Mouse (Mus musculus): ENCODE results near the gene Fam221b. TPM values are rescaled to one million over a fixed set of nuclear protein-coding genes. Genes with fewer than 3 reads are reported as not detected.

The Fam221b gene
- polyA plus RNA-seq, 1 experiment from 2014 or later, result 2.7 TPM

DNA sequence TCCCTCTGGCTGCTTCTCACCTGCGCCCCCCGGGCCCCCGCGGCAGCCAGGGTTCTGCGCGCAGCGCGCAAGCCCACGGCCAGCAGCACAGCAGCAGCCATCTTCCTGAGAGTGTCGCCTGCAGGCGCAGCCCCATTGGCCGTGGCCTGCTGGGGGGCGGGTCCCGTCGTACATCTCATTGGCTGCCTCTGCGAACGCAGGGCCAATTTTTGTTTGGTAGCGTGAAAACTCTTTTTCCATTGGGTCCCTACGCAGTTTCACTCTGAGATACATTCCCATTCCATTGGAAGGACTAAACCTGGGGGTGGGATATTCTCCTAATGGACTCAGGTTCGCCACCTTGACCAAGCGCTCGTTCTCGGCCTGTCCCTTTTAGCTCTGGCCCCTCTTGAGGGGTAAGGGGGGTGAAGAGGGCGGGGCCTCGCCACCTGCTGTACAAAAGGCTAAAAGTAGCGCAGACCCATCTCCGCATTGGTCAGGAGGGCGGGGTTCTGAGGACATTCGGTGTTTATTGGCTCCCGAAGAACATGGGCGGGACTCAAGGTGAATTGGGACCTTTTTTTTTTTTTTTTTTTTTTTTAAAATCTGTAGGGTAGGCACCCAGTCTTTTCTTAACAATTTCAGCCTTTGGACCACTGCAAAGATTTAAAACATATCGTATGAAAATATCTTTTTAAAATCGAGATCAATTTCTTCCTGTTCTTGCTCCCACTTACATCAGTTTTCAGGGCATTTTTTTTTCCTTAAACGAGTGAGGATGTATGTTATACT, 12.4 kb downstream of the Fam221b start, which contains the start of gene Hint2:
Gene Hint2 (minus strand): TSS at position 128 of the 771 bp plus-strand sequence.
- H3K27ac ChIP-seq, result peak within 1 kb of the TSS; percentile 96
- peak within 1 kb of the TSS; percentile 77 for H3K4me3 ChIP-seq (replicated peaks)
- H3K27me3 ChIP-seq, result peaks cover 17% of the 10 kb centered on the region
- H3K4me1 ChIP-seq, result peaks cover 23% of the 10 kb centered on the region
- 2% methylated on average over 34 of the region's 34 CpGs for WGBS
- peak within 1 kb of the TSS; percentile 73 for H3K4me2 ChIP-seq
- peak; percentile 97 for ATAC-seq (replicated peaks; ENCODE audit: low FRiP score)
- H3K9ac ChIP-seq, result peak within 1 kb of the TSS; percentile 87
- H3K9me3 ChIP-seq (replicated peaks), result no peaks in the 10 kb centered on the region
- H3K36me3 ChIP-seq, result no peaks in the 10 kb centered on the region

DNA sequence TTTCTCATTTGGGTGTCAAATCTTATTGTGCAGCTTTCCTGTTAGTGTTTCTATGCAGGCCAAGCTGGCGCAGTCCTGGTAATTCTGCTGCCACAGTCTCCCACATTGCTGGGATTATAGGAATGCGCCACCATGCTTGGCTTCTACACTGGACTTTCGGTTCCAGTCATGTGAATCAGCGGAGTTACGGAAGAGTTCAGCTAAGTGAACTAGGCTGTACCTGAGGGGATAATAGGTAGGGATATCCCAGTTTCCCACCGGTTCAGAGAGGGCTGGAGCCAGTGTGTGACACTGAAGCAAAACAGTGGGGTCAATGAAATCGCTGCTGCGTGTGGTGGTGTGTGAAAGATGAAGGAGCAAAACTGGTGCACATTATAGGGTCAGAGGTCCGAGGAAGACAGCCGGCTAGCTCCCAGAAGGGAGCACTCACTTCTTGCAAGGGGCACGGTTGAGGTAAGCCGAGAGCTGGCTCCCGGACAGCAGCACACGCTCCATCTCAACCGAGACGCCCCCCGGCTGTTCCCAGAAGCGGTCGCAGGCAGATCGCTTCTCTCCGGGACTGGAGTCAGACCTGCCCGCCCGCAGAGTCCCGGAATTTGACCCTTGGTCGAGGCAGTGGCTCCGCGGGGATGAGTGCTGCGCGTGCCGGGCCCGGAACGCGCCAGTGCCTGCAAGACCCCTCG, 13.1 kb downstream of the Fam221b start:
- H3K36me3 ChIP-seq, result peaks cover under 1% of the 10 kb centered on the region; the same call in 1 of the 2 replicates
- ATAC-seq (replicated peaks; ENCODE audit: low FRiP score), result peak; percentile 47
- H3K4me2 ChIP-seq, result peak overlapping the region; percentile 73
- H3K27ac ChIP-seq, result peak overlapping the region; percentile 96
- peaks cover 23% of the 10 kb centered on the region for H3K4me1 ChIP-seq
- no peaks in the 10 kb centered on the region for H3K9me3 ChIP-seq (replicated peaks)
- H3K9ac ChIP-seq, result peak overlapping the region; percentile 87
- 5% methylated on average over 34 of the region's 34 CpGs for WGBS
- H3K4me3 ChIP-seq (replicated peaks), result peak overlapping the region; percentile 77
- peaks cover 10% of the 10 kb centered on the region; the same call in 1 of the 2 replicates for H3K27me3 ChIP-seq

DNA sequence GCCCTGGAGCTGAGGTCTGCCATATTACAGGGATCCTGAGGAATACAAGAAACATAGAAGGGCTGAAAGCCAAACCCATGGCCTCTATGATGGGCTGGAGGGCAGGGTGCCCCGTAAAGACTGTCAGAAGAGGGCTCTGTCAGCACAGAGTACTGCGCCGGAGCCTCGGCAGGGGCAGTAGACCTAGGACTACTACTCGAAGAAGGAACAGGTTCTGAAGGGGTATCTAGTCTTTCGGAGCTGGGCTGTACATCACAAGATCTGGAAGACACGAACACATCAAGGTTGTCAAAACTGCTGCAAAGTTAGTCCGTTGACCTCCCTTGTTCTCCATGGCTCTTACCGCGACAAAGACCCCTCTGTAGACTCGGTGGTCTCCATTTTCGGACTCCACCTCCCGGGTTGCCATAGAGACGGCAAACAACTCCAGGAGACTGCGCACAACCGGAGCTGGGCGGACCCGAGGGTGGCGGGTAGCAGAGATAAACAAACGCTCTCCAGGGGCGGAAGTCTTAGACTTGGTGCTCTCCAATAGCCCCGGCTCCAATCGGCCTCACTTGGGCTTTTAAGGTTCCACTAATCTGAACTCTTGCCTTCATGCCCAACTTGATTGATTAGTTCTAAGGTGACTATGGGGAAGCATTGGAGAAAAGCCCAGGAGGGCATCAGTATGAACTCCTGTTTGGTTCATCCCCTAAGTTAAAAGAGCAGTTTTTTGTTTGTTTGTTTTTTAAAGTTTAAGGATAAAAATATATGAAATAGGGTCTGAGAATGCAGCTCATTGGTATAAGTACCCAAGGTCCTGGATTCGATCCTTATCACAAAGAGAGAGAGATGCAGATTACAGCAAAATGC, 15.6 kb downstream of the Fam221b start, which contains the start of gene Spag8:
Gene Spag8 (minus strand): TSS at position 434 of the 855 bp plus-strand sequence.
- peaks cover 23% of the 10 kb centered on the region for H3K4me1 ChIP-seq
- no peak for ATAC-seq (replicated peaks; ENCODE audit: low FRiP score)
- H3K27me3 ChIP-seq, result no peaks in the 10 kb centered on the region
- no peak within 1 kb of the TSS for H3K9ac ChIP-seq
- peaks cover 4% of the 10 kb centered on the region; the same call in 1 of the 2 replicates for H3K9me3 ChIP-seq (replicated peaks)
- peak within 1 kb of the TSS; percentile 43 for H3K4me2 ChIP-seq
- 19% methylated on average over 24 of the region's 24 CpGs for WGBS
- H3K4me3 ChIP-seq (replicated peaks), result peak within 1 kb of the TSS; percentile 14
- H3K36me3 ChIP-seq, result peaks cover 15% of the 10 kb centered on the region
- no peak within 1 kb of the TSS for H3K27ac ChIP-seq

DNA sequence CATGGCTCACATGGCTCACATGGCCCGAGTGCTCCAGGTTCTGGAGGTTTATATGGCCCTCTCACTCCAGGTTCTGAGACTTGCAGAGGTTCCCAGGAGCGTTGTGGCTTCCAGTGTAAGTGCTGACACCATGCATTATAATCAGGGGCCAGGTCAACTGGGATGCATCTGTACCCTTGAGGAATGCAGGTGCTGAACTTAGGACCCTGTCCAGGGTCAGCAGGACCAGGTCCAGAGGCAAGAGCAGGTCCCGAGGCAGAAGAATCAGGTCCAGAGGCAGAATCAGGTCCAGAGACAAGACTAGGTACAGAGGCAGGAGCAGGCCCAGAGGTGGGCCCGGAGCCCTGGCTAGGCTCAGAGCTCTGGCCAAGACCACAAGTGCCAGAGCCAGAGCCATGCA, 16.2 kb downstream of the Fam221b start:
- H3K9me3 ChIP-seq (replicated peaks), result peaks cover 4% of the 10 kb centered on the region; the same call in 1 of the 2 replicates
- no peaks in the 10 kb centered on the region for H3K27me3 ChIP-seq
- 0 out of 2 replicates have a peak overlapping the region, but pooled peaks have one; percentile 14 for H3K4me3 ChIP-seq (replicated peaks)
- no peak for ATAC-seq (replicated peaks; ENCODE audit: low FRiP score)
- H3K27ac ChIP-seq, result no peak overlapping the region
- H3K4me1 ChIP-seq, result peaks cover 23% of the 10 kb centered on the region
- no peak overlapping the region for H3K9ac ChIP-seq
- H3K4me2 ChIP-seq, result no peak overlapping the region
- H3K36me3 ChIP-seq, result peaks cover 15% of the 10 kb centered on the region
- 82% methylated on average over 4 of the region's 4 CpGs for WGBS

DNA sequence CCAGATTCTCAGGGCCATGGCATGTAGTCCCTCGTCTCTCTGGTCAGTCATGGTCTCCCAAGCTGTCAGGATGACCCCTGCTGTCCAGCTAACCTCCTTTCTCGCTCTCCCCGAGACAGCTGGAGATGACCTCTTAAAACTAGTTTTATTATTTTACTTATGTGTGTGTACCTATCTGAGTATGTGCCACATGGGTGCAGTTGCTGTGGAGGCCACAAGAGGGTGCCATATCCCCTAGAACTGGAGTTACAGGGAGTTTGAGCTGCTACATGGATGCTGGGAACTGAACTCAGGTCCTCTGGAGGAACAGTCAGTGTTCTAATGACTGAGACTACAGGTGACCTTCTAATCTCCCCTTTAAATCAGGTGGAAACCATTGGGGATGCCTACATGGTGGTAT, 19.2 kb downstream of the Fam221b start:
- H3K4me2 ChIP-seq, result no peak overlapping the region
- H3K36me3 ChIP-seq, result peaks cover 15% of the 10 kb centered on the region
- H3K9ac ChIP-seq, result no peak overlapping the region
- H3K27me3 ChIP-seq, result no peaks in the 10 kb centered on the region
- no peak overlapping the region for H3K27ac ChIP-seq
- no peak for ATAC-seq (replicated peaks; ENCODE audit: low FRiP score)
- no peak overlapping the region for H3K4me3 ChIP-seq (replicated peaks)
- H3K9me3 ChIP-seq (replicated peaks), result peaks cover 4% of the 10 kb centered on the region; the same call in 1 of the 2 replicates
- WGBS, result 96% methylated on average over 3 of the region's 3 CpGs
- H3K4me1 ChIP-seq, result peaks cover 9% of the 10 kb centered on the region

DNA sequence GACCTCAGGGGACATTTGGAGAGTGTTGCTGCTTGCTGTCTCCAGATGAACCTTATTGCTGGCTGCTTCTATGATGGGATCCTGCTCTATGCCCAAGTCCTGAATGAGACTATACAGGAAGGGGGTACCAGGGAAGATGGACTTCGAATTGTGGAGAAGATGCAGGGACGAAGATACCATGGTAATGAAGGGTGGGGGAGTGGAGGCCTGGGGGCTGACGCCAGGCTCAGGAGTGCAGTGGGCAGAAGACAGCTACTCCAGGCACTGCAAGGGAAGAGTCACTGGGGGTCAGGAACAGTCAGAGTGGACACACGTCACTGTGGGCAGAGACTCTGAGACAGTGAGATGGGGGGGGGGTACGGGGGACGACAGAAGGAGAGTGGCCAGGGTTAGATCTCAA, 28.5 kb downstream of the Fam221b start:
- no peaks in the 10 kb centered on the region for H3K9me3 ChIP-seq (replicated peaks)
- no peak overlapping the region for H3K4me3 ChIP-seq (replicated peaks)
- no peak overlapping the region for H3K9ac ChIP-seq
- no peak for ATAC-seq (replicated peaks; ENCODE audit: low FRiP score)
- no peaks in the 10 kb centered on the region for H3K27me3 ChIP-seq
- H3K27ac ChIP-seq, result no peak overlapping the region
- H3K4me2 ChIP-seq, result no peak overlapping the region
- WGBS, result 88% methylated on average over 6 of the region's 6 CpGs
- H3K4me1 ChIP-seq, result no peaks in the 10 kb centered on the region
- H3K36me3 ChIP-seq, result no peaks in the 10 kb centered on the region

DNA sequence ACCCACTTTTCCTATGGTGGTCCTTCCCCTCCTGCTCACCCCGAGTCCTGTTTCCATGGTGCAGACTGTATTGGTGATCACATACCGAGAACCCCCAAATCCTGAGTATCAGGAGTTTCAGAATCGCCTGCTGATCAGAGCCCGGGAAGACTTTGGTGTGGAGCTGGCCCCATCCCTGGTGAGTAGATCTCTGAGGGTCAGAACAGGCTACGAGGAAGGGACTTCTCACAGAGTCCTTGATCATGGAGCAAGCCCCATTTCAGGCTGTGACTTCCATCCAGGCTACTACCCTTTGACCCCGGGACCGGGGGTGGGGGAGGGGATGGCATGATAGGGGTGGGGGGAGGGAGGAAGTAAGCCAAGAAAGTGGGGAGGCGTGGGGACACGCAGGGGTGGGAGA, 28.9 kb downstream of the Fam221b start:
- Histone ChIP-seq H3K27me3 (no peaks in the 10 kb centered on the region), H3K9ac (no peak overlapping the region), H3K36me3 (no peaks in the 10 kb centered on the region), H3K9me3 (replicated peaks) (no peaks in the 10 kb centered on the region), H3K4me1 (no peaks in the 10 kb centered on the region), H3K4me2 (no peak overlapping the region), H3K4me3 (replicated peaks) (no peak overlapping the region), H3K27ac (no peak overlapping the region)
- ATAC-seq (replicated peaks; ENCODE audit: low FRiP score), result no peak
- WGBS, result 73% methylated on average over 9 of the region's 9 CpGs

DNA sequence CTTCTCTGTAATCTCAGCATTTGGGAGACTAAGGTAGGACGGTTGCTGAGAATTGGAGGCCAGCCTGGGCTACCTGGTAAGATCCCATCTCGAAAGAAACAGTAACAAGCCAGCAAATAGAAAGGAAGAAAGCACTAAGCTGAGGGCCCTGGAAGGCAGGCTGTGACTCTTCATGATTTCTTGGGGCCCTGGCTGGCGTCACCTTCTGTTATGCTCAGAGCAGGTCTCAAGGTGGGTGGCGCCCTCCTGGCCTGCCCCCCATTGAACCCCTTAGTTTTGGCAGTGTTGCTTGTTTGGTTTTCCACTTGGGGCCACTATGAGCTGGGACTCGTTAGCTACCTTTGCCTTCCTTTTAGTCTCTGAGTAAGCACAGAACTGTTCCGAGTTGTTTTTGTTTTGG, 32.2 kb downstream of the Fam221b start:
- ATAC-seq (replicated peaks; ENCODE audit: low FRiP score), result no peak
- Histone ChIP-seq H3K4me2 (no peak overlapping the region), H3K36me3 (no peaks in the 10 kb centered on the region), H3K9me3 (replicated peaks) (no peaks in the 10 kb centered on the region), H3K9ac (no peak overlapping the region), H3K4me1 (peaks cover 15% of the 10 kb centered on the region), H3K27me3 (peaks cover 17% of the 10 kb centered on the region; the same call in 1 of the 2 replicates), H3K27ac (no peak overlapping the region), H3K4me3 (replicated peaks) (no peak overlapping the region)
- 76% methylated on average over 6 of the region's 6 CpGs for WGBS

DNA sequence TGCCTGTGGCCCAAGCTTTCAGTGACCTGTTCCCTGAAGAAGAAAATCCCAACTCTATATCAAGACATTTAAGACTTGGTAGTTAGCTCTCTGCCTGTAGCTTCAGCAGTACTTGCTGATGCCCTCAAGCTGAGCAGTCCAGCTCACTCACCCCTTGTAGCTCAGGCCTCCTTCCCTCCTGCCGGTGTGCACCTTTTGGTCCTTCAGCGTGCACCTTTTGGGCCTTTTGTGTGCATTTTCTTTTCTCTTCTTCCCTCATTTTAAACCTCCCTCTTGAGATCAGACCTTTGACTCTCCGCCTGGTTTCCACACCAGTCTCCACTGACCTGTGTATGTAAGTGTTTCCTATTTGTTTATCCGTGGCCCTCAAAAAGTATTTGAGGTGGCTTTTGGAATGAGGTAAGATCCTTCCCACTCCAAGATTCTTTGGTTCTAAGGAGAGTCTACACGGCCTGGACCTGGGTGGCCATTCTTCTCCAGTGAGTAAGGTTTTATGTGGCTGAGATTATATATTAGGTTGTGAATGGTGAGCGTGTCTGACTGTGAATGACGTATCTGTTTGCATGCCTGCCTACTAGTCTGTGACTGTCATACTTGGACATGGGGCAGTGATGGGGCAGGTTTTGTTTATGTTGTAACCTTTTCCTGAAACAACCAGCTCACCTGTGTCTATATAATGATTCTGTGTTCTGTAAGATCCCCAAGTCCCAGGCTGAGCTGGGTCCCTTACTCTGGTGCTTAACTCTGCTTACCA, 34.1 kb downstream of the Fam221b start:
- no peak overlapping the region for H3K4me3 ChIP-seq (replicated peaks)
- peaks cover 30% of the 10 kb centered on the region for H3K4me1 ChIP-seq
- no peaks in the 10 kb centered on the region for H3K9me3 ChIP-seq (replicated peaks)
- 77% methylated on average over 7 of the region's 7 CpGs for WGBS
- no peak for ATAC-seq (replicated peaks; ENCODE audit: low FRiP score)
- no peak overlapping the region for H3K9ac ChIP-seq
- H3K27me3 ChIP-seq, result peaks cover 17% of the 10 kb centered on the region; the same call in 1 of the 2 replicates
- no peaks in the 10 kb centered on the region for H3K36me3 ChIP-seq
- H3K27ac ChIP-seq, result no peak overlapping the region
- H3K4me2 ChIP-seq, result no peak overlapping the region

DNA sequence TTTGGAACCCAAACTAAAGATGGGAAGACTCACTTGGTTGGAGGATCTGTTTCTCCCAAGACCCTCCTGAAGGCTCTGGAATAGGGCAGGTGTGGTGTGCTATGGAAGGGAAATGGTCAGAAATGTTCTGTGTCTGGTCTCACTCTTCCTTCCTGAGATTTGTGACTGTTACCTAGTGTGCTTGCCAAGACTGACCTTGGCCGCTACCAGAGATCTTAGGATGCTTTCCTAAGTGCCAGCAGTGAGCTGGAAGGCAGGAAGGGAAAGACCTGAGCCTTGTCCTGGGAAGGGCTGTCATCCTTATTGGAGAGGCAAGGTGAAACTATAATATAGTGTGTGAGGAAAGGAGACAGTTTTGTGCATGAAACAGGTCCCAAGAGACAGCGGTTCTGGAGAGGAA, 35.2 kb downstream of the Fam221b start:
- H3K9me3 ChIP-seq (replicated peaks), result no peaks in the 10 kb centered on the region
- 88% methylated on average over 2 of the region's 2 CpGs for WGBS

DNA sequence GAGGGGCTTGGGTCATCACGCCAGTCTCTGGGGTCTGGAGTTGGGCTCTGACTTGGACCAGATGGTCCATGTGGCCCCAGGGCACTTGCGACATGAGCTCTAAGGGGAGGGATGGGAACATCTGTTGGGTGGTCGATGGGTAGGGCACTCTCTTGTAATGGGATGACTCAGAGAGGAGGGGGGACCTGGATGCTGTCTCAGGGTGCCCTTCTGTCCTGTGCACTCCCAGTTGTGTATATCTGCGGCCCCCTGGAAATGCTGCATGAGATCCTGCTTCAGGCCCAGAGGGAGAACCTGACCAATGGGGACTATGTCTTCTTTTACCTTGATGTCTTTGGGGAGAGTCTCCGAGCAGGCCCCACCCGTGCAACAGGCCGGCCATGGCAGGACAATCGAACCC, 35.6 kb downstream of the Fam221b start:
- 74% methylated on average over 8 of the region's 8 CpGs for WGBS
- Histone ChIP-seq H3K4me3 (replicated peaks) (no peak overlapping the region), H3K9me3 (replicated peaks) (no peaks in the 10 kb centered on the region), H3K27me3 (peaks cover 17% of the 10 kb centered on the region; the same call in 1 of the 2 replicates), H3K9ac (no peak overlapping the region), H3K36me3 (no peaks in the 10 kb centered on the region), H3K27ac (no peak overlapping the region), H3K4me2 (0 out of 2 replicates have a peak overlapping the region, but pooled peaks have one; percentile 96), H3K4me1 (peaks cover 31% of the 10 kb centered on the region)
- no peak for ATAC-seq (replicated peaks; ENCODE audit: low FRiP score)

More for the DNA sequence above, 35.2 kb downstream of the Fam221b start:
- Histone ChIP-seq H3K4me1 (peaks cover 31% of the 10 kb centered on the region), H3K9ac (no peak overlapping the region), H3K27ac (no peak overlapping the region), H3K36me3 (no peaks in the 10 kb centered on the region), H3K4me3 (replicated peaks) (no peak overlapping the region), H3K27me3 (peaks cover 17% of the 10 kb centered on the region; the same call in 1 of the 2 replicates), H3K4me2 (no peak overlapping the region)
- ATAC-seq (replicated peaks; ENCODE audit: low FRiP score), result no peak

Data from kidney, embryonic 15.5 days (tissue).